Mouse (Mus musculus) neutrophil, adult 59 days (primary cell): ENCODE results near the gene Zfp1. TPM values are rescaled to one million over a fixed set of nuclear protein-coding genes. Genes with fewer than 3 reads are reported as not detected.

Source experiments
- total RNA-seq, 2 experiments: library from RNA; stranded (reverse); gene quantifications; 1 replicate in 1 of 2; 2 replicates in 1 of 2; pipeline ENCODE4 v1.2.4; 2023

Gene Zfp1
- 1 to 10 TPM; 2.9 to 3.1 TPM for total RNA-seq

DNA sequence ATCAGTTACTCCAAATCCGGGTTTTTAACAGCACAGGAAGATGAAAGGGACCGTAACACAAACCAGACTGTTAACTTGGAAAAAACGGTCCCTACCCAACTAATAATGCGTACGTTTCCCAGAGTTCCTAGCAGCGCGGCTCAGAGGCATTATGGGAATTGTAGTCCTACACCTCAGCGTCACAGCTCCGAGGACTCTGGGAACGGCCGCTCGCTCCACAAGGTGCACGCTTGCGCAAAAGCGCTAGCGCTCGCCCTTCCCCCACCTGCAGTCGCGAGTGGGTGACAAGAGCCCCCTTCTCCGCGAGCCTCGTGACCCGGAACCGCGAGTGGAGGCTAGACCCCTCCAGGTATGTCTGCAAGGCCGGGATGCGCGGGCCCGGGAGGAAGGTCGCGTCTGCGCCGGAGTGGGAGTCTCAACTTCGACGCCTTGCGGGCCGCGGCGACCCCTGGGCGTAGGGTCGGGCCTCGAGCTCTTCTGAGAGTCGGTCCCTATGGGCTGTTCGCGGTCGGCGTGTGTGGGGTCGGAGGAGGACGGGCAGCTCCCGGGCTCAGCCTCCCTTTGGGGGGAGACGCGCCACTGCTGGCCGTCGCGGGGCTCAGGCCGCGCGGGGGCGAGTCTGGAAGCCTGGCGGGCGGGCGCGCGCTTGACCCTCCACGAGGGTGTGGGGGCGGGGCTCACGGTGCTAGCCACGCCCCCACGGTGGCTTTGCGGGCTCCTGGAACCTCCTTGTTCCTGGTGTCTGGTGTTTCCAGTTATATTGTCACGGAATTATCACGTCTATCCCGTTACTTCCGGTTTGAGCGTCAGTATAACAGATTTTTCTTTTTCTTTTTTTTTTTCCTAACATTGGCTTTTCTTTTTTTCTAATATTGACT is at the start of gene Zfp1:
Gene Zfp1 (plus strand): TSS at position 138 of the 878 bp plus-strand sequence.

DNA sequence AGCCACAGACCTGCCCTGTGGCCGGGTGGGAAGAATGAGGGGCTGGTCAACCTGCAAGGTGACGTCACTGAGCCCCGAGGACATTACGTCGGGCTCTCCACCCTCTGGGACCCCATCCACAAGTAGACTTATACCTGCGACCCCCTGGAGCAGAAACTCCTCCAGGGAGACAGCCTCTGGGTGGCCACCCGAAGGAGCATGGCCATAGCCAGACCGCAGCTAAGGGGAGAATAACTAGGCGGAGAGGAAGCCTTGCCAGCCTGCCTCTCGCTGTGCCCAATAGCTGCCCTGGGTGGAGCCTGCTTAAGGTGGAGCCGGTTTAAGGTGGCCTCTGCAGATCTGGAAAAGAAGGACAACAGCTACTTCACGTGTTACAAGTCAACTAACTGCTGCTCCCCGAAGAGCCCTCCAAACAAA is 13.1 kb upstream of the Zfp1 start, which contains the start of gene Ldhd:
Gene Ldhd (minus strand): TSS at position 270 of the 417 bp plus-strand sequence.

DNA sequence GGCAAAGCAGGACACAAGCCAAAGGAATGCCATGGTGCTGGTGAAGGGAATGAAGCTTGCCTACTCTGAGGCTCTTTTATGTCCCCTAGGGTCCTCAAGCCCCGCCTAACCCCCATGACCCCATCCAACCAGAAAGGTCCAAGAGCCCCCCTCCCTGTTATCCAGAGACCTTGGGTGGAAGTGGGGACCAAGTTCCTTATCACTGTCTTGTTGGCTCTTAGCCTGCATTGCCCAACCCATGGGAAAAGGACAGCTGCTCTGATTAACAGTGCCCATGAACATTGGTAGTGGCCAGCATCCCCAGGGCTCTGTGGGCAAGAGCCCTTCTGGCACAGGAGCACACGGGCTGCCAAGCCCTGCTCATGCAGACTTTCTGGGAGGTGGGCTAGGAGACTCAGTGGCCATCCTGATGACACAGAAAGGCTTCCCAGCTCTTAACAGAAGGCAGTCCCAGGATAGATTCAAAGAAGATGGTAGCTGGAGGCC is 47.8 kb downstream of the Zfp1 start, which contains the start of gene Ctrb1:
Gene Ctrb1 (minus strand): TSS at position 51 of the 486 bp plus-strand sequence.

Other genes with a start within 250 kb of the Zfp1 start
- gene Fa2h, start 249.6 kb upstream of the Zfp1 start, total RNA-seq, result not detected
- 1 to 10 TPM; 4.5 to 5.2 TPM for gene Wdr59, start 121.3 kb upstream of the Zfp1 start, total RNA-seq
- 100 to 1,000 TPM; 165 to 179 TPM for gene Znrf1, start 107.3 kb upstream of the Zfp1 start, total RNA-seq
- gene Ldhd, start 13.0 kb upstream of the Zfp1 start, total RNA-seq, result under 1 TPM in 1 of 2 experiments, not detected in 1; 0.13 TPM
- under 1 TPM in 1 of 2 experiments, not detected in 1; 0.44 TPM for gene Ctrb1, start 47.6 kb downstream of the Zfp1 start, total RNA-seq
- gene Bcar1, start 100.4 kb downstream of the Zfp1 start, total RNA-seq, result under 1 TPM in 1 of 2 experiments, not detected in 1; 0.20 TPM
- 10 to 100 TPM; 19.0 to 22.6 TPM for gene Cfdp1, start 210.9 kb downstream of the Zfp1 start, total RNA-seq
- gene Tmem170, start 233.3 kb downstream of the Zfp1 start, total RNA-seq, result 1 to 10 TPM; 3.6 to 4.3 TPM